Mouse (Mus musculus) ES-E14 (cell line): ENCODE measurements around the gene Tsen2. TPM values are rescaled to one million over a fixed set of nuclear protein-coding genes. Genes with fewer than 3 reads are reported as not detected.

Experiments used
- DNase-seq: peaks from one replicate; pipeline ENCODE4 v3.0.0-alpha.2; 2013; ENCODE audit warnings: low read depth, low spot score
- H3K27ac ChIP-seq: 2 replicates; pipeline ENCODE4 v1.5.1; 2012; ENCODE audit warnings: low read depth, mild to moderate bottlenecking, low read length, moderate library complexity, mixed read lengths; ENCODE audit not compliant: poor library complexity, insufficient read depth, severe bottlenecking
- H3K36me3 ChIP-seq: 2 replicates; pipeline ENCODE4 v1.6.1; 2012; ENCODE audit warnings: mild to moderate bottlenecking, low read length, moderate library complexity, mixed read lengths; ENCODE audit not compliant: control insufficient read depth, poor library complexity, insufficient read depth, severe bottlenecking
- H3K4me1 ChIP-seq, 2 experiments: fragments of 150-350 bp in 1 of 2; sonication (generic) in 1 of 2; 2 replicates each; pipeline ENCODE4 v1.6.1; 2012; ENCODE audit warnings: low read length in 2 of 2, mild to moderate bottlenecking in 1 of 2, mixed read lengths in 1 of 2; ENCODE audit not compliant: control insufficient read depth in 2 of 2, insufficient read depth in 2 of 2, poor library complexity in 1 of 2
- H3K4me3 ChIP-seq, 2 experiments: fragments of 150-350 bp in 1 of 2; sonication (generic) in 1 of 2; 2 replicates each; pipeline ENCODE4 v1.5.1; 2012; ENCODE audit warnings: low read length in 2 of 2, low read depth in 1 of 2, mild to moderate bottlenecking in 1 of 2, mixed read lengths in 1 of 2; ENCODE audit not compliant: insufficient read depth in 1 of 2, poor library complexity in 1 of 2, severe bottlenecking in 1 of 2
- H3K9ac ChIP-seq: 2 replicates; pipeline ENCODE4 v1.6.1; 2012; ENCODE audit warnings: low read depth, mild to moderate bottlenecking, low read length, mixed read lengths; ENCODE audit not compliant: poor library complexity, insufficient read depth, severe bottlenecking
- H3K9me3 ChIP-seq: fragments of 150-350 bp; sonication (generic); 2 replicates; pipeline ENCODE4 v1.6.1; 2012; ENCODE audit warnings: low read depth, mild to moderate bottlenecking, low read length; ENCODE audit not compliant: control insufficient read depth, insufficient read depth
- CHD2 ChIP-seq: IDR thresholded peaks from 2 replicates; pipeline ENCODE4 v1.6.1; 2014; ENCODE audit warnings: mild to moderate bottlenecking, low read depth, low read length, inconsistent platforms
- HCFC1 ChIP-seq: IDR thresholded peaks from 2 replicates; pipeline ENCODE4 v1.6.1; 2012; ENCODE audit warnings: low read length, inconsistent platforms, borderline replicate concordance; ENCODE audit not compliant: insufficient read depth
- MAFK ChIP-seq: IDR thresholded peaks from 2 replicates; pipeline ENCODE4 v1.6.1; 2014; ENCODE audit warnings: mild to moderate bottlenecking, low read depth, low read length, inconsistent platforms; ENCODE audit not compliant: insufficient read depth
- ZC3H11A ChIP-seq: IDR thresholded peaks from 2 replicates; pipeline ENCODE4 v1.6.1; 2012; ENCODE audit warnings: low read depth, mild to moderate bottlenecking, inconsistent platforms, low read length, borderline replicate concordance
- ZNF384 ChIP-seq: IDR thresholded peaks from 2 replicates; pipeline ENCODE4 v1.6.1; 2012; ENCODE audit warnings: low read depth, low read length, inconsistent platforms
- in situ Hi-C, 2 experiments: fragments of 600-800 bp; cut with MboI; formaldehyde crosslinking; loops; one replicate each; pipeline ENCODE4 v1.15.1; 2025; ENCODE audit warnings: low sequenced_read_pairs in 2 of 2, inconsistent platforms in 1 of 2; ENCODE audit not compliant: unreplicated experiment in 2 of 2
- total RNA-seq: library from RNA; depleted of rRNA; stranded (reverse); fragments of 300-350 nt; gene quantifications from 2 replicates; pipeline ENCODE4 v1.2.3, GENCODE M21; 2012

Gene Tsen2
- total RNA-seq, 1 experiment = 35.9 TPM

- Histone ChIP-seq H3K36me3 (peaks cover 24% of the 10 kb centered on the region), H3K27ac (no peak overlapping the region), H3K9me3 (no peaks in the 10 kb centered on the region), H3K9ac (no peak overlapping the region), H3K4me3 (no peak overlapping the region), H3K4me1 (no peaks in the 10 kb centered on the region; a peak in 1 of 4 replicates)
- TF ChIP-seq MAFK (no peak), ZC3H11A (no peak), HCFC1 (no peak)
- DNase-seq = no peak
- in situ Hi-C loops = no loop called here
Measured at GRCm38 (mm10) chr6:115580810-115581209, 36.3 kb downstream of the Tsen2 start.

DNA sequence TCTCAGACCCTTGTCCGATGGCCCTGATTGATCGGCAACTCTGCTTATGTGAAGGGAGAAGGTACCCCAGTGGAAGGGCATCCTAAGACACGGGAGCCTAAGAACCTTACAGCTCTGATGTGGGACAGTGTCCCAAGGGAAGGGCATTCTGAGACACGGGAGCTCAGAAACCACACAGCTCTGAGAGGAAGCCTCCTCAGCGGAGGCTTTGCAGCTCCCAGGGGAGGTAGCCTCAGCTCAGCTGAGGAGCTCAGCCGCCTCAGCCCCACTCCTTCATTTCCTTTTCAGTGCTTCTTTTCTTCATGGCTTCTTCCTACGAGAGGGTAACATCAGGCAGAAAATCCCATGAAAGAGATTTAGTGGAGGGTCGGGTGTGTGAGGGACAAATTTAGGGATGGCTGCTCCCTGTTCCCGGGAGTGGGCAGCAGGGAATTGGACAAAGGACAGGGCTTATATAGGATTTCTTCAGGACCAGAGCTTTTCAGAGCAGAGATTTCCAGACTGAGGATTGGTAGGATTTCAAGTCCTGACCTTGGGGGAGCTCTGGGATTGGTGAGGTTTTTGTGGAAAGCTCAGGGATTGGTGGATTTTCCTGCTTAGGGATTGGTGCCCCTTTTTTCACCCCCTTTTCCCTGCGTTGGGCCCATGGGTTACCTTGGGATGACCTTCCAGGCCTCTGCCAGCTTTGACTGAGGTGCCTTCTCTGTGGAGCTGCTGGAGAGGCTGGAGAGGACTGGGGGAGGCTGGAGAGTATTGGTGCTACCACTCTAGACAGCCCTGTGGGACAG lies 38.1 kb downstream of the Tsen2 start:
- in situ Hi-C loops = no loop called here

GRCm38 (mm10) chr6:115583430-115584125 lies 39.1 kb downstream of the Tsen2 start:
- TF ChIP-seq ZC3H11A = no peak
- TF ChIP-seq CHD2 = no peak
- no peak for TF ChIP-seq ZNF384
- TF ChIP-seq MAFK = no peak
- no peak for TF ChIP-seq HCFC1
- no peaks in the 10 kb centered on the region; a peak in 1 of 4 replicates for H3K4me1 ChIP-seq
- in situ Hi-C loops = no loop called here
- DNase-seq = no peak
- H3K4me3 ChIP-seq = no peak overlapping the region
- no peak overlapping the region for H3K27ac ChIP-seq
- no peaks in the 10 kb centered on the region for H3K9me3 ChIP-seq
- H3K9ac ChIP-seq = no peak overlapping the region
- H3K36me3 ChIP-seq = peaks cover 4% of the 10 kb centered on the region

More for the DNA sequence above, 38.1 kb downstream of the Tsen2 start:
- DNase-seq = no peak
- H3K36me3 ChIP-seq = peaks cover 10% of the 10 kb centered on the region
- H3K9me3 ChIP-seq = no peaks in the 10 kb centered on the region
- no peak for TF ChIP-seq CHD2
- no peak for TF ChIP-seq MAFK
- TF ChIP-seq HCFC1 = no peak
- TF ChIP-seq ZNF384 = no peak
- no peak for TF ChIP-seq ZC3H11A
- H3K4me3 ChIP-seq = no peak overlapping the region
- H3K4me1 ChIP-seq = no peaks in the 10 kb centered on the region; a peak in 1 of 4 replicates
- H3K9ac ChIP-seq = no peak overlapping the region
- no peak overlapping the region for H3K27ac ChIP-seq

DNA sequence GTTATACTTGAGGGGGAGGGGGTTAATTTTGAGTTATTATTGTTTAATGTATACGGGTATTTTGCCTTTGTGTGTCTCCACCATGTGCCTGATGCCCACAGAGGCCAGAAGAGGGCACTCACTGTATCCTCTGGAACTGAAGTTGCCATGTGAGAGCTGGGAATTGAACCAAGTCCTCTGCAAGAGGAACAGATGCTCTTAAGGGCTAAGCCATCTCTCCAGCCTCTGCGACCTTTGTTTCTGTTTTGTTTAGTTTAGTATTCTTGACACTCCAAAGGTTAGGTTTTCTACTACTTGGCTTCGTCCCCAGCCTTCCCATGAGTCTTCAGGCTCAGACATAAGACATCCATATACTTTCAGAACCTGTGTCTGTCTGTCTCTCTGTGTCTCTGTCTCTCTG lies 39.7 kb downstream of the Tsen2 start:
- H3K9ac ChIP-seq = no peak overlapping the region
- TF ChIP-seq MAFK (no peak), CHD2 (no peak), ZNF384 (no peak), ZC3H11A (no peak), HCFC1 (no peak)
- DNase-seq = no peak
- no peaks in the 10 kb centered on the region for H3K9me3 ChIP-seq
- in situ Hi-C loops = no loop called here
- H3K4me3 ChIP-seq = no peak overlapping the region
- peaks cover 4% of the 10 kb centered on the region; the same call in 1 of the 2 replicates for H3K36me3 ChIP-seq
- no peak overlapping the region for H3K27ac ChIP-seq
- no peaks in the 10 kb centered on the region; a peak in 1 of 4 replicates for H3K4me1 ChIP-seq
